Mouse (Mus musculus): Measurements from ENCODE around the gene Ggnbp2.

DNA sequence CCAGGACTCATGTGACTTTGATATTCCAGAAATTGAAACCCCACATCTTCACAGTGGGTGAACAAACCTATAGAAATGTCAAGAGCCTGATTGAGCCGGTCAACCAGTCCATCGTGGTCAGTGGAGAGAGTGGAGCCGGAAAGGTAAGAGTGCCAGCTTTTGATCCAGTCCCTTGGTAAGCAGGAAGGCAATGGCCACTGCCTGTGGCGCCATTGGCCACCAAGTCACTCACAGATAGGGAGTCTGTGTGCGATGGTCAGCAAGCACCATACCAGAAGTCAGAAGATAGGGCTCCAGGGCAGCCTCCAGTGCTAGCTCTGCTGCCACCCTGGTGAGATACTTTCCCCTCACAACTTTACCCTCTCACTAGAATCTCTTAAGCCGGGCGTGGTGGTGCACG lies 17.4 kb upstream of the Ggnbp2 start:
- TF ChIP-seq CTCF (IDR thresholded peaks at IDR 0.05; ENCODE audit: control insufficient read depth, insufficient read depth, low read length) (no peak), POLR2A (IDR thresholded peaks at IDR 0.05; ENCODE audit: borderline replicate concordance, control insufficient read depth, low read depth, low read length) (no peak)
